Mouse (Mus musculus): ENCODE measurements around the gene Lyrm7. TPM values are rescaled to one million over a fixed set of nuclear protein-coding genes. Genes with fewer than 3 reads are reported as not detected.
"Not testable (repeated sequence)": the region's sequence is repeated elsewhere in the genome, so short reads cannot be mapped to it uniquely, and the experiment has no call there.

The Lyrm7 gene
- polyA plus RNA-seq, 1 experiment, result 0.42 TPM

DNA sequence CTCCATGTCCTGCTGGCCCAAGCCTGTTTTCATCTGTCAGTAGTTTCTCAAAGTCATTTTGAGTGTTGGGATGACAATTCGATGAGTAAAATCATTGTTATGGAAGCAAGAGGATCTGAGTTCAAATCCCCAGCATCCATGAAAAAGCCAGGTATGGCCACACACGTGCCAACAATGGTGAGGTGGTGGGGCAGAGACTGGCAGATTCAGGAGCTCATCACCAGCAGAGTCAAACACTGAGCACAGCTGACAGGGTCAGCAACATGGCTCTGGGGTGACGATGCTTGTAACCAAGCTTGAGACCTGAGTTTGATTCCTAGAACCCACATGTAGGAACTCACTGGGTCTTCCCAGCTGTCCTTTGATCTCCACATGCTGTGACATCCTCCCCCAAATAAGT, 44.4 kb upstream of the Lyrm7 start:
- no peak overlapping the region for H3K27ac ChIP-seq (ENCODE audit: insufficient read depth, low read length)
- WGBS, result 94% methylated on average over 3 of the region's 3 CpGs
- no peak for DNase-seq (ENCODE audit: low read depth in 1 of 2, low spot score in 2 of 2)
- no peak overlapping the region for H3K4me3 ChIP-seq (ENCODE audit: extremely low read depth, insufficient read depth, insufficient read length)
- H3K4me1 ChIP-seq (ENCODE audit: control insufficient read depth, insufficient read depth, insufficient read length), result no peaks in the 10 kb centered on the region; the same call in 1 of the 2 replicates
- peaks cover 2% of the 10 kb centered on the region for H3K27me3 ChIP-seq (ENCODE audit: control insufficient read depth, insufficient read depth, low read length)
- H3K36me3 ChIP-seq (ENCODE audit: control insufficient read depth, insufficient read depth, low read length), result peaks cover 11% of the 10 kb centered on the region
- TF ChIP-seq POLR2A (IDR thresholded peaks at IDR 0.05; ENCODE audit: low read depth, low read length), result no peak
- TF ChIP-seq CTCF (IDR thresholded peaks at IDR 0.05; ENCODE audit: extremely low read depth, insufficient read depth, insufficient read length, insufficient replicate concordance), result no peak

DNA sequence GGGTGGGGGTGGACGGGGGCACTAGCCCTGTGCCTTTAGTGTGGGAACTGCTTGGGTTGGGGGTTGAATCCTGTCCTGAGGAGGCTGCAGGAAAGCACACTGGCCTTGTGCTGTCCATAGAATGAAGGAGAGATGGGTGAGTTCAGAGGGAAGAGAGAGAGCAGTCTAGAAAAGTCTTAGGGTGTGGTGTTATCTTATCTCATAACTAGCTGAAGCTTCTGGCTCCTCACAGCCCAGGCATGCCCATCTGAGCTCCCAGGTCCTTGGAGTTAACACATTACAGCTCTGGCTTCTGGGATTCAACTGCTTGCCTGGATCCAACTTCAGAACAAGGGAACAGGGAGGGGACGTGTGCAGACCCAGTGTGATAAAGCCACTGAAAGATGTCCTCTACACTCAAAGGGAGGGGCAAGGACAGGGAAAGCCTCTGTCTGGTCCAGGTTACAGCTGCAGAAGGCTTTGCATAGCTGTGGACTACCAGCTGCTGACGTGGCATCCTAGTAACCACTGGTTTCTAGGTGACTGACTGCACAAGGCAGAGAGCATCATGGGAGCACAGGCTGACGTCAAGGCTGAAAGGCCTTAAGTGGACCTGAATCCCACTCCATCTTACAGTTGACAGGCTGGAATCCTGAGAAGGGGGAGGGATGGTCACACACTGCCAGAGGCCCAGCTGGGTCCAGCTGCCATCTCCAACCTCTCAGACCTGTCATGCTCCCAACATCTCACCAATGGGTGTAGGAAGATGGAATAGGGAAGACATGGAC, 43.4 kb upstream of the Lyrm7 start:
- H3K36me3 ChIP-seq (ENCODE audit: control insufficient read depth, insufficient read depth, low read length), result peaks cover 5% of the 10 kb centered on the region; the same call in 1 of the 2 replicates
- no peak for DNase-seq (ENCODE audit: low read depth in 1 of 2, low spot score in 2 of 2)
- no peak overlapping the region for H3K27ac ChIP-seq (ENCODE audit: insufficient read depth, low read length)
- TF ChIP-seq CTCF (IDR thresholded peaks at IDR 0.05; ENCODE audit: extremely low read depth, insufficient read depth, insufficient read length, insufficient replicate concordance), result no peak
- TF ChIP-seq POLR2A (IDR thresholded peaks at IDR 0.05; ENCODE audit: low read depth, low read length), result no peak
- no peak overlapping the region for H3K4me3 ChIP-seq (ENCODE audit: extremely low read depth, insufficient read depth, insufficient read length)
- WGBS, result 66% methylated on average over 4 of the region's 4 CpGs
- no peaks in the 10 kb centered on the region; the same call in 1 of the 2 replicates for H3K4me1 ChIP-seq (ENCODE audit: control insufficient read depth, insufficient read depth, insufficient read length)
- peaks cover 2% of the 10 kb centered on the region for H3K27me3 ChIP-seq (ENCODE audit: control insufficient read depth, insufficient read depth, low read length)

DNA sequence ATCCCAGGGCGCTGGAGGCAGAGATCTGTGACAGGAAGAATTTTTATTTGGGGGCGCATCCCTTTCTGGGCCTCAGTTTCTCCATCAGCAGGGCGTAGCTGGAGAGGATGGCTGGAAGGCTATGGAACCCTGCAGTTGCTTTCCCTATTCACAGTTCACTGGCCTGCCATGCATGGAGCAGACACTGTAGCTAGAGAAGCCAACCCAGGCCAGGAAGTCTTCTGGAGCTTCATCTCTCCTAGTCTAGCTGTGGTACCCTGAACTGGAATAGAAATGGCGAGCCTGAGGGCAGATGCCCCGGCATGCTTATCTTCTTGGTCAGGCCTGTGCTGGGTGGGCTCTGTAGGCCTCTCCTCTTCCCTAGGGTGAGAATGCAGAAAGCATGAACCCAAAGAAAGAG, 42.6 kb upstream of the Lyrm7 start:
- H3K27me3 ChIP-seq (ENCODE audit: control insufficient read depth, insufficient read depth, low read length), result peaks cover 2% of the 10 kb centered on the region
- WGBS, result 88% methylated on average over 5 of the region's 5 CpGs
- no peak overlapping the region; the same call in 1 of the 2 replicates for H3K27ac ChIP-seq (ENCODE audit: insufficient read depth, low read length)
- no peak for TF ChIP-seq CTCF (IDR thresholded peaks at IDR 0.05; ENCODE audit: extremely low read depth, insufficient read depth, insufficient read length, insufficient replicate concordance)
- TF ChIP-seq POLR2A (IDR thresholded peaks at IDR 0.05; ENCODE audit: low read depth, low read length), result no peak
- no peak overlapping the region for H3K4me3 ChIP-seq (ENCODE audit: extremely low read depth, insufficient read depth, insufficient read length)
- no peak for DNase-seq (ENCODE audit: low read depth in 1 of 2, low spot score in 2 of 2)
- H3K36me3 ChIP-seq (ENCODE audit: control insufficient read depth, insufficient read depth, low read length), result no peaks in the 10 kb centered on the region
- no peaks in the 10 kb centered on the region; the same call in 1 of the 2 replicates for H3K4me1 ChIP-seq (ENCODE audit: control insufficient read depth, insufficient read depth, insufficient read length)

DNA sequence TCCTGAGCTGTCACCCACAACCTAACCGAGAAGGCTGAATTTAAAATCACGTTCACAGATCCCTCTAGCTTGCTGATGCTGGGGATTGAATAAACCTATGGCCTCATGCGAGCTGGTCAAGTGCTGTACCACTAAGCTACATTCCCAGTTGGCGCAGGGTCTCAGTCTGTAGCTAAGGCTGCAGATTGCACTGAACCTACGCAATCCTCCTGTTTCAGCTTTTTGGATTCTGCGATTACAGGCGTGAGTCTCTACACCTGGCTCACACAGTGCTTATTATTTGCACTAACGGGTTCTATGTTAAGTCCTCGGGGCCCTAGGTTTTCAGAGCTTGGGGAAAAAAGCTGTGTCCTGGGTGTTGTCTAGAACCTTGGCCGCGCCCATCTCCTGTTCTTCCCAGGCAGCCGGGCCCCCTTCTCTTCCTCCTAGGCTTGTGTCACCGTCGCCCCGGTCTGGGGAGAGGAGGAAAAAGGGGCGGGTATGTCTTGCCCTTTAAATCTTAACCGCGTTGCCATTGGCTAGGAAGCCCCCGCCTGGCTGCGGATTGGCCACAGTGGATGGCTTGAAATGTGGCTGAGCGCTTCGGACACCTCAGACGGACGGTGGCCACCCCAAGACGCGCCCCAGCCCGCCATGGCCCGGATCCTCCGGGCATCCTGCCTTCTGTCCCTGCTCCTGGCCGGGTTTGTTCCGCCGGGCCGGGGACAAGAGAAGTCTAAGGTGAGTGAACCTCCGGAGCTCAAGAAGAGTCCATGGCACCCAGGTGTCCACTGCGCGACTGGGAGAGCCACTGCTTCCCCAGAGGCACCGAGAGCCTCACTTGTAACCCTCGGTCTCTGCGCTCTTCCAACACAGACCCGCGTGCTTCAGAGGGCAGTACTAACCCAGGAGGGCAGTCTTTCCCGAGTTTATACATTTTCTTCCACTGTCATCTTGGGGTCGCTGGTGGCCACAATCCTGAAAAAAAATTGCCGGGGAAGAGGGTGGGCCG, 41.9 kb upstream of the Lyrm7 start, which contains the start of gene Gpx3:
TSS of gene Gpx3 (plus strand) at position 121 of the 991 bp plus-strand sequence.
- 20% methylated on average over 45 of the region's 45 CpGs for WGBS
- DNase-seq (ENCODE audit: low read depth in 1 of 2, low spot score in 2 of 2), result no peak
- Histone ChIP-seq H3K4me3 (ENCODE audit: extremely low read depth, insufficient read depth, insufficient read length) (peak within 1 kb of the TSS; percentile 41; the same call in 1 of the 2 replicates), H3K36me3 (ENCODE audit: control insufficient read depth, insufficient read depth, low read length) (no peaks in the 10 kb centered on the region), H3K4me1 (ENCODE audit: control insufficient read depth, insufficient read depth, insufficient read length) (no peaks in the 10 kb centered on the region; the same call in 1 of the 2 replicates), H3K27me3 (ENCODE audit: control insufficient read depth, insufficient read depth, low read length) (peaks cover 2% of the 10 kb centered on the region), H3K27ac (ENCODE audit: insufficient read depth, low read length) (no peak within 1 kb of the TSS; the same call in 1 of the 2 replicates)
- TF ChIP-seq POLR2A (IDR thresholded peaks at IDR 0.05; ENCODE audit: low read depth, low read length) (no peak), CTCF (IDR thresholded peaks at IDR 0.05; ENCODE audit: extremely low read depth, insufficient read depth, insufficient read length, insufficient replicate concordance) (no peak)

DNA sequence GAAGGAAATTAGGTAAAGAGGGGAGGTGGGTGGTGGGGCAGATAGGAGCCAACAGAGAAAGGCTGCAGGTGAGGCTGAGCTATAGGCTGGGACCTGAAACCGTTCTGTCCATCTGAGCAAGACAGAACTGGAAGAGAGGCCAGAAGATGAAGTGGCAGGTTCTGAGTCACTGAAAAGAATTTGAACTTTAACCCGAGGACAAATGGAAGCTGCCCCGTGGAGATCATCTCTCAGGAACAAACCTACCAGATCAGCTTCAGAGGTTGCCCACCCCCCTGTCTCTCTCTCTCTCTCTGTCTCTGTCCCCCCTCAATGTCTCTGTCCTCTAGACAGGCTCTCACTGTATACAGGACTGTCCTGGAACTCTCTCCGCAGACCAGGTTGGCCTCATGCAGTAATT, 38.9 kb upstream of the Lyrm7 start:
- TF ChIP-seq POLR2A (IDR thresholded peaks at IDR 0.05; ENCODE audit: low read depth, low read length) (no peak), CTCF (IDR thresholded peaks at IDR 0.05; ENCODE audit: extremely low read depth, insufficient read depth, insufficient read length, insufficient replicate concordance) (no peak)
- no peaks in the 10 kb centered on the region; the same call in 1 of the 2 replicates for H3K4me1 ChIP-seq (ENCODE audit: control insufficient read depth, insufficient read depth, insufficient read length)
- no peak overlapping the region for H3K4me3 ChIP-seq (ENCODE audit: extremely low read depth, insufficient read depth, insufficient read length)
- DNase-seq (ENCODE audit: low read depth in 1 of 2, low spot score in 2 of 2), result no peak
- 82% methylated on average over 4 of the region's 4 CpGs for WGBS
- no peaks in the 10 kb centered on the region for H3K36me3 ChIP-seq (ENCODE audit: control insufficient read depth, insufficient read depth, low read length)
- H3K27ac ChIP-seq (ENCODE audit: insufficient read depth, low read length), result no peak overlapping the region
- H3K27me3 ChIP-seq (ENCODE audit: control insufficient read depth, insufficient read depth, low read length), result peaks cover 2% of the 10 kb centered on the region

DNA sequence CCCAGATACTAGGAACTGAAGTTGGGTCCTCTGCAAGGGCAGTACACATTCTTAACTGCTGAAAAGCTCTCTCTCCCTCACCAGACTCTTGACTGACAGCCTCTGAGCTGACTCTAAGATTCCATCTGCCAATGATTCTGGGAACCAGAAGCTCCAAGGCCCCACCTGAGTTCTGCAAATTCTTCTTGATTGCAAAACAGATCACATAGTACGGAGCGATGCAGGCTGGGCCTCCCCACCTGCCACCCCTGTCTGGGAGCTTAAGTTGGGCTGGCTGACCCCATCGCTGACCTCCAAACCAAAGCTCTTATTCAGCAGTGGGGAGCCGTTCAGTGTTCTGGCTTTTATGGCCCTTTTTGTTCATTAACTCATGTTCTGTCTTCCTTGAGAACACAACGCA, 36.8 kb upstream of the Lyrm7 start:
- Histone ChIP-seq H3K27ac (ENCODE audit: insufficient read depth, low read length) (no peak overlapping the region), H3K27me3 (ENCODE audit: control insufficient read depth, insufficient read depth, low read length) (no peaks in the 10 kb centered on the region), H3K36me3 (ENCODE audit: control insufficient read depth, insufficient read depth, low read length) (no peaks in the 10 kb centered on the region), H3K4me3 (ENCODE audit: extremely low read depth, insufficient read depth, insufficient read length) (no peak overlapping the region), H3K4me1 (ENCODE audit: control insufficient read depth, insufficient read depth, insufficient read length) (no peaks in the 10 kb centered on the region; the same call in 1 of the 2 replicates)
- no peak for DNase-seq (ENCODE audit: low read depth in 1 of 2, low spot score in 2 of 2)
- TF ChIP-seq POLR2A (IDR thresholded peaks at IDR 0.05; ENCODE audit: low read depth, low read length), result no peak
- TF ChIP-seq CTCF (IDR thresholded peaks at IDR 0.05; ENCODE audit: extremely low read depth, insufficient read depth, insufficient read length, insufficient replicate concordance), result no peak
- 90% methylated on average over 5 of the region's 5 CpGs for WGBS

DNA sequence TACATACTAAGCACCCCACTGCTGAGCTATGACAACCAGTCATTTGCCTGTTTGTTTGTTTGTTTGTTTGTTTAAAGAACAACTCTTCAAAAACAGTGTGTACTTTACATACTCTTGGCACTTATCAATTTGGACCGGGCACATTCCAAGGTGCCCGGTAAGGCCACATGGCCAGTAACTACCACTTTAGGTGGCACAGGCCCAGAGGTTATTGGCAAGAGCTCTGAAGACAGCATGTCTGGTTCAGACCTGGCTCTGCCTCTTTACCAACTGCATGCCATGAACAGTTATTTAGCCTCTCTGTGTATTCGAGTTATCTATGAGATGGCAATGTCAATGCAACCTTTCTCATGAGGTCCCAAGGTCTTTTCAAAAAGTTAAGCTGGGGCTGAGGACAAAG, 35.9 kb upstream of the Lyrm7 start:
- not testable (repeated sequence) for H3K36me3 ChIP-seq (ENCODE audit: control insufficient read depth, insufficient read depth, low read length); DNase-seq (ENCODE audit: low read depth in 1 of 2, low spot score in 2 of 2); H3K27me3 ChIP-seq (ENCODE audit: control insufficient read depth, insufficient read depth, low read length); H3K27ac ChIP-seq (ENCODE audit: insufficient read depth, low read length); H3K4me1 ChIP-seq (ENCODE audit: control insufficient read depth, insufficient read depth, insufficient read length); H3K4me3 ChIP-seq (ENCODE audit: extremely low read depth, insufficient read depth, insufficient read length)
- 93% methylated on average over 3 of the region's 3 CpGs for WGBS

Data from spleen, adult 2 months (tissue).